Mouse (Mus musculus): ENCODE measurements around the gene Ciart.
A peak's percentile ranks its signal among the peaks of the same experiment; 100 is the strongest.
"Not testable (repeated sequence)": the region's sequence is repeated elsewhere in the genome, so short reads cannot be mapped to it uniquely, and the experiment has no call there.

Gene Ciart

DNA sequence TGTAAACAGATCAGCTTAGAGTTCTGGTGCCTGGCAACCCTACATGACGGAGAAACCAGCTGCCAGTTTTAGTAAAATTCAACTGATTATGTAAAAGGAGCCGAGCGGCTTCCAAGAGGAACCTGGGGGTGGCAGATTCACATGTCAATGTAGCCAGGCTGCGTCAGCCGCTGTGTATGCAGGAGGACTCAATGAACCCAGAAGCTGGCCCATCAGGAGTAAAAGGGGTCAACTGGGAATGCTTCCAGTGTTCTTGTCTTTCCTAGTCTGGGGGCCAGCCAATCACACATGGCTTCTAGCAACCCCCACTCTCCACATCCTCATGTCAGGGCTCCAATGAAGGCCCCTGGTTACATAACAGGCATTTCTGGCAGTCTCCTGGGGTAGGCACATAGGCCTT, 17.0 kb downstream of the Ciart start:
- no peak for DNase-seq (ENCODE audit: low read depth, low spot score)

DNA sequence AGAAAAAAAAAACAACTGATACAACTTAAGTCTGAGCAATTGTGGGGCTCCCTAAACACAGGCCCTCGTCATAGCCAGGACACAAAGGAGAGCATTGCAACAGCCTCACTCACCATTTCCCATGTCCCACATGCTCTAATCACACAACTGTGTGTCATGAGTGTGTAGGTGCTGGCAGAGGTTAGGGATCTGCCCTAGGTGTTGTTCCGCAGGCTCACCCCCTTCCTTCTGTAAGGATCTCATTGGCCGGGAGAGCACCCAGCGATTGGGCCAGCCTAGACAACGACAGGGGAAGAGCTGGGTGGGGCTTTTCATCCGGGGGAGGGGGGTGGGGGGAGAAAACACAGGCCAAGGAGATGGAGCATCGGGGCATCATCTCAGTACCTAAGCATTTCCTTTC, 18.5 kb downstream of the Ciart start:
- no peak for DNase-seq (ENCODE audit: low read depth, low spot score)

DNA sequence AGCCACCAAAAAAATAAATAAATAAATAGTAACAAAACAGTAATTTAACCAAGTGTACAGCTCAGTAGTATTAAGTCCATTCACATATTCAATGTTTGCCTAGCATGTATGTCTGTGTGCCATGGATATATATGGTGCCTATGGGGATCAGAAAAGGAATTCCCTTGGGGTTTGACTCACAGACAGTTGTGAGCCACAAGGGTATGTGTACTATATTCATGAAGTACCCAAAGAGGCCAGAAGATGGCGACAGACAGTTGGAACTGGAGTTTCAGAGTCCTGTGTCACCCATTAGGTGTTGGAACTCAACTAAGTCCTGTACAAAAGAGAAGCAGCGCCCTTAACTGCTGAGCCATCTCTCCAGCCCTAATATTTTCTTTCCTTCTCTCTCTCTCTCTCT, 20.3 kb downstream of the Ciart start:
- DNase-seq (ENCODE audit: low read depth, low spot score) = peak; percentile 83

DNA sequence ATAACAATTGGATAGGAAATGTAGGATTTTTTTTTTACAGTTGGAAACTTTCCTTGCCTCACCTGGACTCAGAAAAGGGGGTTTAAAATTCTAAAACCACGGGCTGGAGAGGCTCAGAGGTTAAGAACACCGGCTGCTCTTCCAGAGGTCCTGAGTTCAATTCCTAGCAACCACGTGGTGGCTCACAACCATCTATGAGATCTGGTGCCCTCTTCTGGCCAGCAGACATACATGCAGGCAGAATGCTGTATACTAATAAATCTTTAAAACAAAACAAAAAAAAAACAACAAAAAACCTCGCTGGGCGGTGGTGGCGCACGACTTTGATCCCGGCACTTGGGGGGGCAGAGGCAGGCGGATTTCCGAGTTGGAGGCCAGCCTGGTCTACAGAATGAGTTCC, 20.8 kb downstream of the Ciart start:
- DNase-seq (ENCODE audit: low read depth, low spot score) = peak; percentile 47

GRCm38 (mm10) chr3:95860323-95860722, 21.7 kb downstream of the Ciart start:
- DNase-seq (ENCODE audit: low read depth, low spot score) = peak; percentile 21

DNA sequence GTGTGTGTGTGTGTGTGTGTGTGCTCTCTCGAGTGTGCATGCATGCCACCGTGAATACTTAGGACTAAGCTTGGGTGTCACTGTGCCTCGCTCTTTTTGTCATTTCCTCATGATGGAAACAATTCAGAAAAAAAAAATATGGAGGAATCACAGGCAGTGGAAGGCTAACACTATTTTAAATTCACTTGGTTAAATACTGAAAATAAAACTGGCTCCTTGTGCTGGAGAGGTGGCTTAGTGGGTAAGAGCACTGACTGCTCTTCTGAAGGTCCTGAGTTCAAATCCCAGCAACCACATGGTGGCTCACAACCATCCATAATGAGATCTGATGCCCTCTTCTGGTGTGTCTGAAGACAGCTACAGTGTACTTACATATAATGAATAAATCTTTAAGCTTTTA, 23.8 kb downstream of the Ciart start:
- DNase-seq (ENCODE audit: low read depth, low spot score) = not testable (repeated sequence)

DNA sequence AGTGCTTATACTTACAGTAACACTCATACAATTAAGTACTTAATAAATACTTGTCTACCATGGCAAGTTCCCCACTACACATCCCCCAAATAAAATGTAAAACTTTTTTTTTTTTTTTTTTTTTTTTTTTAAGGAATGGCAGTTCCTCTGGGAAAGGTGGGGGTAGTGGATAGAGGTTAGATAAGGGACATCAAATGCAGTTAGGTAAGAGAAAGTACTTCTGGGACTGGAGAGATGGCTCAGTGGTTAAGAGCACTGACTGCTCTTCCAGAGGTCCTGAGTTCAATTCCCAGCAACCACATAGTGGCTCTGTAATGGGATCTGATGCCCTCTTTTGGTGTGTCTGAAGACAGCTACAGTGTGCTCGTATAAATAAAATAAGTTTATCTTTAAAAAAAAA, 25.0 kb downstream of the Ciart start:
- DNase-seq (ENCODE audit: low read depth, low spot score) = not testable (repeated sequence)

- no peak for DNase-seq (ENCODE audit: low read depth, low spot score)
These were observed 25.9 kb downstream of the Ciart start for GRCm38 (mm10) chr3:95856115-95856514.

DNA sequence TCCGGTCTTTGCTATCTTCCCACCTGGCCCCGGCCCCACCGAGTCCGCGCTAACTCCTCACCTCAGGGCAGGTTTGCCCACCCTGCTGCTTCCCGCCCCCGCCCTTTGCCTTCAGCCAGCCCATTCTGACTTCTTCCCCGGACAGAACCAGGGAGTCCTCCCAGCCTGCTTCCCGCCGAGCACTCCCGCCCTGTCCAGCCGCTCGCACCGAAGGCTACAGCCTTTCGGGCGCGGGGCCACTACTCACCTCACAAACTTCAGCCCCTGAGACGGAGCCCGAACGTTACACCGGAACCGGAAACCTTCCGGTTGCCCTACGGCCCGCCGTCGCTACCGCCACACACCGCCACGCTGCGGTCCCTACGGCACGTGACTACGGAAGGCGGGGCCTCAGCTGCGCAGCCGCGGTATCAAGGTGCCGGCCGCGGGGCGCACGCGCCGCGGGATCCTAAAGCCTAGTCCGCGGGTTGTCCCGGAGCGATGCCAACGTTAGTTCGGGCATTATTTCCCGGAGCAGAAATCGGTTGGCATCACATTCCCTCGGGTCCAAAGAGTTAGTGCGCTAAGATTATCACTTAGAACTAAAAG, 26.5 kb downstream of the Ciart start, which contains the start of gene Prpf3:
TSS of gene Prpf3 (minus strand) at position 384 of the 588 bp plus-strand sequence.
- DNase-seq (ENCODE audit: low read depth, low spot score) = peak; percentile 94

- no peak for DNase-seq (ENCODE audit: low read depth, low spot score)
These were observed 30.7 kb downstream of the Ciart start for GRCm38 (mm10) chr3:95851317-95851716.

DNA sequence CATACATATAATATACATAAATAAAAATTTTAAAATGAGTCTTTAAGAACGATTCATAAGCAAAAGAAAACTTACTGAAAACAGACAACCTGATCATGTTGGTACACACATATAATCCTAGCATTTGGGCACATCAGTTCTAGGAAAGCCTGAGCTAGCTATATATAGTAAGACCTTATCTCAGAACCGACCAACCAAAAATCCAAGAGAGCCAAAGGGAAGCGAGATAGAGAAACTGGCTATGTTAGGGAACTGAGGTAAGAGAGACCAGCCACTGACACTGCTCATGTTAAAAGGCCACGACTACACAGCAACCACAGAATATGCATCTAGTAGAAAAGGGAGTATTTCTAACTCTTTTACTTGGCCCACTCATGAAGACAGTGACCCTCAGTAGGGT, 31.4 kb downstream of the Ciart start:
- DNase-seq (ENCODE audit: low read depth, low spot score) = no peak

DNA sequence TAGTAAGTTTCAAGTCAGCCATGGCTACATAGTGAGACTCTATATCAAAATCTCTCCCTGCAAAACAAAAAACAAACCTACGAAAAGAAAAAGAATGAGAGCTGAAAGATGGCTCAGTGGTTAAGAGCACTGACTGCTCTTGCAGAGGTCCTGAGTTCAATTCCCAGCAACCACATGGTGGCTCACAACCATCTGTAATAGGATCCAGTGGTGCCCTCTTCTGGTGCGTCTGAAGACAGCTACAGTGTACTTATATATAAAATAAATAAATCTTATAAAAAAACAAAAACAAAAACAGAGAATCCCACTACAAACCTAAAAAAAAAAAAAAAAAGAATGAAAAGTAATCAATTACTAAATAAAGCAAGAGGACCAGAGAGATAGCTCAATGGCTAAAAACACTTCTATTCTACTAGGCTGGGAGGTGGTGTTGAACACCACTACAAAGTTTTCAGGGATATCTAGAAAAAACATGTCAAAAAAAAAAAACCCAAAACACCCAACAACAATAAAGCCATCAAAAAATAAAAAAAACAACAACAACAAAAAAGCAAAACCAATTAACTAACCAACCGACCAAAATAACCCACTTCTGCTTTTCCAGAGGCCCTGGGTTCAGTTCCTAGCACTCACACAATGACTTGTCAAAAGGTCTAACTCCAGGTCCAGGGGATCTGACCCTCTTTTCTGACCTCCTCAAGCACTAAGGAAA, 39.4 kb downstream of the Ciart start:
- no peak for DNase-seq (ENCODE audit: low read depth, low spot score)

GRCm38 (mm10) chr3:95839250-95839649, 42.8 kb downstream of the Ciart start:
- DNase-seq (ENCODE audit: low read depth, low spot score) = no peak

- DNase-seq (ENCODE audit: low read depth, low spot score) = no peak
These were observed 53.0 kb downstream of the Ciart start for GRCm38 (mm10) chr3:95829053-95829452.
